ENCODE assay signal across 10 mouse cellular contexts in the genomic region with DNA sequence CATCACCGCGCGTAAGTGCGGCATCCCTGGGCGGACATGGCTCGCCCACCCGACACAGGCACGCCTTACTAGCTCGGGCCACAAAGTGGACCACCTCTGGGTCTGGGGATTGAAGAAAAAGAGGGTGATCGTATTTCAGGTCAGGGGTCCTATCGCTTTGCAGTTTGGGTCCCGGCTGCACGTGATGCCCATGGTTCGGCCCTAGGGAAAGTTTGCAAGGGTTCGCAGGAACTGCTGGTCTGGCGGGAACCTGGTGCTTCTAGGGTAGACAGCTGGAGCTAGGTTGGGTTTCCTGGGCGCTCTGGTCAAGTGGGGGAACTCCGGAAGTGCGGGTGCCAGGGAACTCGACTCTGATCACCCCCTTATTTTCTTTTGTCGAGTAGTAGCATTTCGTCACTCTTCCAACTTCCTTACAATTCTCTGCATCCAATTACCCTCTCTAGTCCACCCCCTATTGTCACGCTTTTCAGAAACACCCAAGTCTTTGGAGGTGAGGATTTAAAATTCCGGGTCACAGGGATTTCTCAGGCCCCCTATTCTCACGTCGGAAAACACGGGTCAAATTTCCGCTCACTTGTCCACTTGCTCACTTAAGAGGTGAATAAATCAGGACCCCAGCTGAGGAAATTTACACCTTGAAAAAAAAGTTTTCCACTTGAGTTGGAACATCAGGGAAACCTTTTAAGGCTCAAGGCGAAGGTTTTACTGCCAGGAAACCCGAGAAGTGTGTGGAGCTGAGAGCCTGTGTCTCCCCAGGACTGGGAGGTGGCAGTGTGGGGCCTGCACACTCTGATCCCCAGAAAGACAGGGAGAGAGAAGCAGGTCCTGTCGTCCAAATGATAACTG. TPM values are rescaled to one million over a fixed set of nuclear protein-coding genes. Genes with fewer than 3 reads are reported as not detected.
DNase-seq lines count a peak whose midpoint lies in the region; ATAC-seq and TF ChIP-seq lines count a peak whose summit lies in the region.
"Had no signal": no experiment of that assay in that cellular context is flagged by ENCODE, and none has a peak within 500 bp of the region (broad histone marks: within the 10 kb centered on the region; RNA-seq: fewer than 3 reads in every experiment).

No protein-coding gene starts in this region.

- WGBS in lung, embryonic 14.5 days: 5% methylated on average over 31 of the region's 31 CpGs
- WGBS in forebrain, embryonic 10.5 days: 1% methylated on average over 31 of the region's 31 CpGs
- WGBS in limb, embryonic 12.5 days: under 1% methylated on average over 31 of the region's 31 CpGs
- WGBS in neural tube, embryonic 15.5 days: 5% methylated on average over 31 of the region's 31 CpGs

- H3K4me3 ChIP-seq in lung, embryonic 14.5 days (ENCODE audit: low read depth, low read length): peak overlapping the region; percentile 52
- peak overlapping the region; percentile 60 for H3K4me3 ChIP-seq in forebrain, embryonic 10.5 days
- peak overlapping the region; percentile 57 for H3K4me3 ChIP-seq in limb, embryonic 12.5 days (replicated peaks)
- H3K4me3 ChIP-seq in neural tube, embryonic 15.5 days (replicated peaks): peak overlapping the region; percentile 45

- H3K9me3 ChIP-seq in lung, embryonic 14.5 days (ENCODE audit: low read depth, low read length): no peaks in the 10 kb centered on the region
- no peaks in the 10 kb centered on the region for H3K9me3 ChIP-seq in forebrain, embryonic 10.5 days
- H3K9me3 ChIP-seq in limb, embryonic 12.5 days: no peaks in the 10 kb centered on the region
- no peaks in the 10 kb centered on the region for H3K9me3 ChIP-seq in neural tube, embryonic 15.5 days (replicated peaks)

- TF ChIP-seq CTCF in lung, embryonic 14.5 days (IDR thresholded peaks at IDR 0.05; ENCODE audit: low read depth): no peak

- peak; percentile 9 for DNase-seq in lung, embryonic 14.5 days
- DNase-seq in lung, postnatal 14 days: no peak
- DNase-seq in forebrain, embryonic 10.5 days (ENCODE audit: extremely low spot score, low spot score): peak; percentile 53
- no peak for DNase-seq in layer of hippocampus, adult 11-12 months (ENCODE audit: low spot score)
- DNase-seq in layer of hippocampus, adult 9-10 months (ENCODE audit: low spot score): no peak
- DNase-seq: thymus, adult 18-20 months had no signal

- H3K4me1 ChIP-seq in lung, embryonic 14.5 days (ENCODE audit: insufficient read depth): 0 out of 2 replicates have a peak, but pooled peaks cover 5% of the 10 kb centered on the region
- H3K4me1 ChIP-seq in forebrain, embryonic 10.5 days: peaks cover 29% of the 10 kb centered on the region
- H3K4me1 ChIP-seq in limb, embryonic 12.5 days (replicated peaks): peaks cover 49% of the 10 kb centered on the region
- peaks cover 25% of the 10 kb centered on the region for H3K4me1 ChIP-seq in neural tube, embryonic 15.5 days

- ATAC-seq in lung, embryonic 14.5 days (ENCODE audit: insufficient read depth): no peak
- ATAC-seq in limb, embryonic 12.5 days (ENCODE audit: insufficient number of reproducible peaks, insufficient read depth, low FRiP score, low TSS enrichment, low read depth): 0 out of 2 replicates have a peak, but pooled peaks have one; percentile 8
- peak; percentile 9; the same call in 1 of the 2 replicates for ATAC-seq in neural tube, embryonic 15.5 days (ENCODE audit: low FRiP score)
- no peak for ATAC-seq in erythroblast, adult 5-6 weeks (replicated peaks; ENCODE audit: low FRiP score, poor library complexity, severe bottlenecking)

- no peaks in the 10 kb centered on the region for H3K36me3 ChIP-seq in lung, embryonic 14.5 days (ENCODE audit: insufficient read depth)
- H3K36me3 ChIP-seq in forebrain, embryonic 10.5 days (replicated peaks): no peaks in the 10 kb centered on the region
- no peaks in the 10 kb centered on the region for H3K36me3 ChIP-seq in limb, embryonic 12.5 days
- H3K36me3 ChIP-seq in neural tube, embryonic 15.5 days: no peaks in the 10 kb centered on the region

- H3K27me3 ChIP-seq in lung, embryonic 14.5 days (ENCODE audit: insufficient read depth, low read length): peaks cover 58% of the 10 kb centered on the region
- peaks cover 98% of the 10 kb centered on the region for H3K27me3 ChIP-seq in forebrain, embryonic 10.5 days (ENCODE audit: poor library complexity, severe bottlenecking)
- peaks cover 66% of the 10 kb centered on the region for H3K27me3 ChIP-seq in limb, embryonic 12.5 days
- H3K27me3 ChIP-seq in neural tube, embryonic 15.5 days (replicated peaks): peaks cover 54% of the 10 kb centered on the region

- peak overlapping the region; percentile 95 for H3K4me2 ChIP-seq in lung, embryonic 14.5 days
- peak overlapping the region; percentile 93 for H3K4me2 ChIP-seq in limb, embryonic 12.5 days
- H3K4me2 ChIP-seq in neural tube, embryonic 15.5 days: peak overlapping the region; percentile 76

- peak overlapping the region; percentile 56 for H3K9ac ChIP-seq in lung, embryonic 14.5 days
- peak overlapping the region; percentile 63 for H3K9ac ChIP-seq in limb, embryonic 12.5 days (replicated peaks)
- H3K9ac ChIP-seq in neural tube, embryonic 15.5 days (replicated peaks): peak overlapping the region; percentile 29; the same call in 1 of the 2 replicates

- H3K27ac ChIP-seq in lung, embryonic 14.5 days (ENCODE audit: low read depth): no peak overlapping the region; the same call in 1 of the 2 replicates
- peak overlapping the region; percentile 76; the same call in 1 of the 2 replicates for H3K27ac ChIP-seq in forebrain, embryonic 10.5 days
- H3K27ac ChIP-seq in limb, embryonic 12.5 days: peak overlapping the region; percentile 74
- H3K27ac ChIP-seq in neural tube, embryonic 15.5 days (replicated peaks): no peak overlapping the region

RNA-seq across cellular contexts. Expression of a gene that starts 1.2 kb away (rescaled TPM):
- 4.7 and 5.5 TPM in 2 replicates for polyA plus RNA-seq in lung, embryonic 14.5 days (2014; fragmentation: Nextera tagmentation; extraction: Ambion mirVana)
- 1.1 and 1.2 TPM in 2 replicates for polyA plus RNA-seq in forebrain, embryonic 10.5 days (2016; fragmentation: Nextera tagmentation; extraction: Ambion mirVana)
- polyA plus RNA-seq in limb, embryonic 12.5 days (2016; fragmentation: Nextera tagmentation; extraction: Ambion mirVana): 9.2 and 10.3 TPM in 2 replicates
- polyA plus RNA-seq in neural tube, embryonic 15.5 days (2015; fragmentation: Nextera tagmentation; extraction: Ambion mirVana): 3.0 and 3.7 TPM in 2 replicates
- total RNA-seq in erythroblast, adult 5-6 weeks (2015; ENCODE audit: low replicate concordance): not detected in 2 replicates
- 0.28 TPM in 1 of 2 replicates, not detected in the other for total RNA-seq in erythroblast, adult 5-6 weeks (2017; ENCODE audit: low replicate concordance)
- total RNA-seq: megakaryocyte-erythroid progenitor cell, adult 5-6 weeks had no signal

Comparison
In these comparisons a context has a peak if more than half of its experiments do, and no peak if none do; other contexts are left out.
1. DNase-seq: peak in lung, embryonic 14.5 days (single experiment) and forebrain, embryonic 10.5 days (single experiment); none in lung, postnatal 14 days (single experiment), layer of hippocampus, adult 11-12 months (single experiment) and layer of hippocampus, adult 9-10 months (single experiment).
2. ATAC-seq: peak in limb, embryonic 12.5 days (single experiment) and neural tube, embryonic 15.5 days (single experiment); none in lung, embryonic 14.5 days (single experiment) and erythroblast, adult 5-6 weeks (single experiment).
3. H3K27ac ChIP-seq: peak in forebrain, embryonic 10.5 days (single experiment) and limb, embryonic 12.5 days (single experiment); none in lung, embryonic 14.5 days (single experiment) and neural tube, embryonic 15.5 days (single experiment).
4. Peak in every context shown above with its lines, with median percentiles within 50 percentile points of each other: H3K4me2 ChIP-seq, H3K4me3 ChIP-seq and H3K9ac ChIP-seq.